Mouse (Mus musculus): ENCODE results near the gene Nle1. TPM values are rescaled to one million over a fixed set of nuclear protein-coding genes. Genes with fewer than 3 reads are reported as not detected.

Nle1 gene
- total and polyA plus RNA-seq, 3 experiments: 16.6 to 33.1 (median 17.0) TPM

- no peak for DNase-seq
These were observed 38.6 kb downstream of the Nle1 start for GRCm38 (mm10) chr11:82869506-82870172.

- DNase-seq: no peak
These were observed 40.3 kb downstream of the Nle1 start for GRCm38 (mm10) chr11:82867956-82868355.

- no peak for DNase-seq
These were observed 41.2 kb downstream of the Nle1 start for GRCm38 (mm10) chr11:82866850-82867564.

GRCm38 (mm10) chr11:82865957-82866356, 42.3 kb downstream of the Nle1 start:
- no peak for DNase-seq

GRCm38 (mm10) chr11:82863488-82863931, 44.7 kb downstream of the Nle1 start:
- no peak for DNase-seq

GRCm38 (mm10) chr11:82863059-82863458, 45.2 kb downstream of the Nle1 start:
- no peak for DNase-seq

GRCm38 (mm10) chr11:82862638-82863037, 45.6 kb downstream of the Nle1 start:
- DNase-seq: no peak

- peak; percentile 9 for DNase-seq
These were observed 46.7 kb downstream of the Nle1 start for GRCm38 (mm10) chr11:82861558-82861957.

GRCm38 (mm10) chr11:82860759-82861158, 47.5 kb downstream of the Nle1 start:
- no peak for DNase-seq

GRCm38 (mm10) chr11:82857307-82857848, 50.8 kb downstream of the Nle1 start:
- no peak for DNase-seq

- no peak for DNase-seq
These were observed 52.2 kb downstream of the Nle1 start for GRCm38 (mm10) chr11:82856032-82856431.

GRCm38 (mm10) chr11:82855327-82855973, 52.8 kb downstream of the Nle1 start:
- no peak for DNase-seq

- DNase-seq: no peak
These were observed 54.1 kb downstream of the Nle1 start for GRCm38 (mm10) chr11:82854111-82854510.

- DNase-seq: no peak
These were observed 55.3 kb downstream of the Nle1 start for GRCm38 (mm10) chr11:82852958-82853357.

- DNase-seq: no peak
These were observed 55.7 kb downstream of the Nle1 start for GRCm38 (mm10) chr11:82852540-82852939.

- DNase-seq: no peak
These were observed 56.1 kb downstream of the Nle1 start for GRCm38 (mm10) chr11:82852115-82852514.

Other genes starting within 250 kb of the Nle1 start
- under 1 TPM; 0.46 to 0.83 TPM for gene Cct6b, start 144.1 kb downstream of the Nle1 start, total RNA-seq (2021)
- 0.08 TPM in 1 of 2 replicates, not detected in the other for gene Cct6b, start 144.1 kb downstream of the Nle1 start, polyA plus RNA-seq (2012; rRNA removed)
- 10 to 100 TPM; 18.0 to 21.9 TPM for gene Zfp830, start 144.1 kb downstream of the Nle1 start, total RNA-seq (2021)
- 1.7 and 3.6 TPM in 2 replicates for gene Zfp830, start 144.1 kb downstream of the Nle1 start, polyA plus RNA-seq (2012; rRNA removed)
- gene Lig3, start 127.3 kb downstream of the Nle1 start, total RNA-seq (2021): 10 to 100 TPM; 19.2 to 27.5 TPM
- gene Lig3, start 127.3 kb downstream of the Nle1 start, polyA plus RNA-seq (2012; rRNA removed): 8.1 and 10.7 TPM in 2 replicates
- 10 to 100 TPM in 1 of 2 experiments, 1 to 10 TPM in 1; 5.3 to 10.6 TPM for gene Rffl, start 37.2 kb downstream of the Nle1 start, total RNA-seq (2021)
- gene Rffl, start 37.2 kb downstream of the Nle1 start, polyA plus RNA-seq (2012; rRNA removed): 6.5 and 7.4 TPM in 2 replicates
- gene Rad51d, start 17.8 kb downstream of the Nle1 start, total RNA-seq (2021): 10 to 100 TPM in 1 of 2 experiments, 1 to 10 TPM in 1; 9.3 to 16.7 TPM
- 8.8 and 9.4 TPM in 2 replicates for gene Rad51d, start 17.8 kb downstream of the Nle1 start, polyA plus RNA-seq (2012; rRNA removed)
- under 1 TPM in 1 of 2 experiments, not detected in 1; 0.24 TPM for gene Fndc8, start 16.3 kb downstream of the Nle1 start, total RNA-seq (2021)
- gene Fndc8, start 16.3 kb downstream of the Nle1 start, polyA plus RNA-seq (2012; rRNA removed): 0.24 and 0.44 TPM in 2 replicates
- 10 to 100 TPM in 1 of 2 experiments, 1 to 10 TPM in 1; 5.2 to 14.3 TPM for gene Unc45b, start 2.1 kb upstream of the Nle1 start, total RNA-seq (2021)
- 4.6 and 5.7 TPM in 2 replicates for gene Unc45b, start 2.1 kb upstream of the Nle1 start, polyA plus RNA-seq (2012; rRNA removed)
- gene Slfn5, start 42.9 kb upstream of the Nle1 start, total RNA-seq (2021): 10 to 100 TPM; 28.3 to 32.7 TPM
- 2.2 and 2.3 TPM in 2 replicates for gene Slfn5, start 42.9 kb upstream of the Nle1 start, polyA plus RNA-seq (2012; rRNA removed)
- gene Slfn9, start 83.4 kb upstream of the Nle1 start, total RNA-seq (2021): 1 to 10 TPM; 5.3 to 7.5 TPM
- gene Slfn9, start 83.4 kb upstream of the Nle1 start, polyA plus RNA-seq (2012; rRNA removed): 0.91 and 1.2 TPM in 2 replicates
- gene Slfn8, start 112.4 kb upstream of the Nle1 start, total RNA-seq (2021): 1 to 10 TPM; 1.6 to 1.7 TPM
- 0.48 and 0.77 TPM in 2 replicates for gene Slfn8, start 112.4 kb upstream of the Nle1 start, polyA plus RNA-seq (2012; rRNA removed)
- 1 to 10 TPM; 4.5 to 4.9 TPM for gene Slfn2, start 156.7 kb upstream of the Nle1 start, total RNA-seq (2021)
- 0.99 and 1.2 TPM in 2 replicates for gene Slfn2, start 156.7 kb upstream of the Nle1 start, polyA plus RNA-seq (2012; rRNA removed)
- gene Slfn1, start 208.4 kb upstream of the Nle1 start, total RNA-seq (2021): under 1 TPM; 0.14 to 0.40 TPM
- gene Slfn1, start 208.4 kb upstream of the Nle1 start, polyA plus RNA-seq (2012; rRNA removed): 0.15 and 0.22 TPM in 2 replicates